Comparison of ENCODE assay signal across 9 mouse cellular contexts in genomic region chr2:30593636-30594310, GRCm38 (mm10). TPM values are rescaled to one million over a fixed set of nuclear protein-coding genes. Genes with fewer than 3 reads are reported as not detected.
DNase-seq lines count a peak whose midpoint lies in the region; ATAC-seq and TF ChIP-seq lines count a peak whose summit lies in the region.
"Had no signal": no experiment of that assay in that cellular context is flagged by ENCODE, and none has a peak within 500 bp of the region (broad histone marks: within the 10 kb centered on the region; RNA-seq: fewer than 3 reads in every experiment).

No protein-coding gene starts in this region.

- peak overlapping the region; percentile 98 for H3K27ac ChIP-seq in heart, embryonic 13.5 days (replicated peaks)
- peak overlapping the region; percentile 99 for H3K27ac ChIP-seq in hindbrain, embryonic 12.5 days
- peak overlapping the region; percentile 92 for H3K27ac ChIP-seq in midbrain, embryonic 11.5 days (ENCODE audit: low read depth, low read length)

- peak overlapping the region; percentile 77 for H3K4me2 ChIP-seq in heart, embryonic 13.5 days
- peak overlapping the region; percentile 66 for H3K4me2 ChIP-seq in hindbrain, embryonic 12.5 days (replicated peaks)
- peak overlapping the region; percentile 46 for H3K4me2 ChIP-seq in midbrain, embryonic 11.5 days

- DNase-seq in heart, postnatal 25 days (ENCODE audit: low spot score) = no peak
- peak; percentile 68 for DNase-seq in brain, embryonic 14.5 days (ENCODE audit: low read depth)
- no peak for DNase-seq in midbrain, embryonic 11.5 days (ENCODE audit: low spot score, missing footprints)
- no peak for DNase-seq in thymus, postnatal 0 days (ENCODE audit: low spot score)

- peak overlapping the region; percentile 90 for H3K9ac ChIP-seq in heart, embryonic 13.5 days
- peak overlapping the region; percentile 72; the same call in 1 of the 2 replicates for H3K9ac ChIP-seq in hindbrain, embryonic 12.5 days
- peak overlapping the region; percentile 62 for H3K9ac ChIP-seq in midbrain, embryonic 11.5 days (ENCODE audit: low read length)

- peaks cover 32% of the 10 kb centered on the region for H3K4me1 ChIP-seq in heart, embryonic 13.5 days
- H3K4me1 ChIP-seq in hindbrain, embryonic 12.5 days = peaks cover 28% of the 10 kb centered on the region
- H3K4me1 ChIP-seq in midbrain, embryonic 11.5 days (ENCODE audit: control insufficient read depth, insufficient read depth, low read length) = peaks cover 16% of the 10 kb centered on the region

- TF ChIP-seq POLR2A in brain, embryonic 14.5 days (IDR thresholded peaks at IDR 0.05; ENCODE audit: borderline replicate concordance, extremely low read depth, insufficient read depth, insufficient read length, poor library complexity, severe bottlenecking) = no peak

- no peak for TF ChIP-seq CTCF in brain, embryonic 14.5 days (IDR thresholded peaks at IDR 0.05; ENCODE audit: borderline replicate concordance, extremely low read depth, insufficient read depth, insufficient read length)

- no peaks in the 10 kb centered on the region for H3K36me3 ChIP-seq in heart, embryonic 13.5 days
- no peaks in the 10 kb centered on the region for H3K36me3 ChIP-seq in hindbrain, embryonic 12.5 days
- H3K36me3 ChIP-seq in midbrain, embryonic 11.5 days (ENCODE audit: control insufficient read depth, insufficient read depth, low read length) = no peaks in the 10 kb centered on the region
- H3K36me3 ChIP-seq: G1E had no signal

- 71% methylated on average over 13 of the region's 13 CpGs for whole genome bisulfite sequencing in heart, embryonic 13.5 days
- 87% methylated on average over 13 of the region's 13 CpGs for WGBS in hindbrain, embryonic 12.5 days
- 79% methylated on average over 13 of the region's 13 CpGs for WGBS in midbrain, embryonic 11.5 days

- intact Hi-C loops in heart, postnatal 25 days (cut with DNase I) = loop anchor here (2.0 kb wide), 2 partner anchors 45 to 121 kb away; no protein-coding TSS in a partner anchor

- no peaks in the 10 kb centered on the region for H3K9me3 ChIP-seq in heart, embryonic 13.5 days
- no peaks in the 10 kb centered on the region for H3K9me3 ChIP-seq in hindbrain, embryonic 12.5 days (replicated peaks)
- H3K9me3 ChIP-seq in midbrain, embryonic 11.5 days (ENCODE audit: control insufficient read depth, low read length) = no peaks in the 10 kb centered on the region
- H3K9me3 ChIP-seq: G1E had no signal

- no peak for ATAC-seq in heart, embryonic 13.5 days (ENCODE audit: extremely low read depth, insufficient number of reproducible peaks, low FRiP score, low TSS enrichment)
- ATAC-seq in hindbrain, embryonic 12.5 days (ENCODE audit: low FRiP score) = no peak
- no peak for ATAC-seq in midbrain, embryonic 11.5 days (ENCODE audit: low FRiP score)
- ATAC-seq in activated CD4-positive, CD25-positive, alpha-beta regulatory T cell, adult 4 months = no peak
- ATAC-seq in CD4-positive, CD25-positive, alpha-beta regulatory T cell, adult 4 months = no peak

- H3K4me3 ChIP-seq in heart, embryonic 13.5 days = peak overlapping the region; percentile 57; the same call in 1 of the 2 replicates
- H3K4me3 ChIP-seq in hindbrain, embryonic 12.5 days = no peak overlapping the region
- H3K4me3 ChIP-seq in midbrain, embryonic 11.5 days (ENCODE audit: low read depth, low read length) = no peak overlapping the region

- H3K27me3 ChIP-seq in heart, embryonic 13.5 days (replicated peaks) = no peaks in the 10 kb centered on the region
- no peaks in the 10 kb centered on the region for H3K27me3 ChIP-seq in hindbrain, embryonic 12.5 days
- H3K27me3 ChIP-seq in midbrain, embryonic 11.5 days (ENCODE audit: control insufficient read depth, insufficient read depth, low read length) = no peaks in the 10 kb centered on the region

RNA-seq across cellular contexts. Expression of gene Cstad, which starts 1.1 kb away (rescaled TPM):
- polyA plus RNA-seq in heart, embryonic 13.5 days (2015; fragmentation: Nextera tagmentation; extraction: Ambion mirVana) = 2.1 and 2.4 TPM in 2 replicates
- 1 to 10 TPM; 1.2 TPM for total RNA-seq in heart, postnatal 25 days (2021)
- polyA plus RNA-seq in brain, embryonic 14.5 days (2012; rRNA removed) = 0.57 and 0.72 TPM in 2 replicates
- 0.45 and 0.89 TPM in 2 replicates for polyA plus RNA-seq in hindbrain, embryonic 12.5 days (2016; fragmentation: Nextera tagmentation; extraction: Ambion mirVana)
- polyA plus RNA-seq in midbrain, embryonic 11.5 days (2014; fragmentation: Nextera tagmentation; extraction: Ambion mirVana) = 0.21 and 0.74 TPM in 2 replicates
- polyA plus RNA-seq in activated CD4-positive, CD25-positive, alpha-beta regulatory T cell, adult 4 months (2017; shearing (Covaris generic)) = 1 to 10 TPM; 1.2 to 2.0 TPM
- 1.2 and 1.3 TPM in 2 replicates for polyA plus RNA-seq in thymus, postnatal 0 days (2015; fragmentation: Nextera tagmentation; extraction: Ambion mirVana)
- 1 to 10 TPM; 2.0 to 5.4 TPM for polyA plus RNA-seq in CD4-positive, CD25-positive, alpha-beta regulatory T cell, adult 4 months (2017; shearing (Covaris generic))
- polyA plus RNA-seq: G1E had no signal
